In genomic region chr14:90889738-90890137, GRCm38 (mm10) we compare ENCODE assay signal across 17 mouse cellular contexts.
DNase-seq lines count a peak whose midpoint lies in the region; ATAC-seq lines count a peak whose summit lies in the region.
"Had no signal": no experiment of that assay in that cellular context is flagged by ENCODE, and none has a peak within 500 bp of the region (broad histone marks: within the 10 kb centered on the region; RNA-seq: fewer than 3 reads in every experiment).

No protein-coding gene starts in this region.

- WGBS in forebrain, embryonic 16.5 days: 52% methylated on average over 6 of the region's 6 CpGs
- 85% methylated on average over 6 of the region's 6 CpGs for WGBS in forebrain, embryonic 10.5 days

- H3K36me3 ChIP-seq in forebrain, embryonic 16.5 days (ENCODE audit: control insufficient read depth, insufficient read depth): no peaks in the 10 kb centered on the region
- H3K36me3 ChIP-seq in forebrain, embryonic 10.5 days (replicated peaks): no peaks in the 10 kb centered on the region
- H3K36me3 ChIP-seq: G1E; heart, embryonic 15.5 days; liver, embryonic 13.5 days had no signal

- H3K9me3 ChIP-seq in forebrain, embryonic 16.5 days (ENCODE audit: control insufficient read depth, low read length): no peaks in the 10 kb centered on the region
- no peaks in the 10 kb centered on the region for H3K9me3 ChIP-seq in forebrain, embryonic 10.5 days
- H3K9me3 ChIP-seq: heart, embryonic 15.5 days; liver, embryonic 13.5 days had no signal

- intact Hi-C loops in left cerebral cortex, postnatal 4 days (cut with DNase I): no loop called here

- no peak overlapping the region for H3K9ac ChIP-seq in forebrain, embryonic 16.5 days (replicated peaks; ENCODE audit: low read depth, low read length)
- H3K9ac ChIP-seq: heart, embryonic 15.5 days; liver, embryonic 13.5 days had no signal

- H3K4me2 ChIP-seq in forebrain, embryonic 16.5 days (ENCODE audit: low read length): no peak overlapping the region
- H3K4me2 ChIP-seq: heart, embryonic 15.5 days; liver, embryonic 13.5 days; midbrain, embryonic 11.5 days had no signal

- no peak for DNase-seq in forebrain, embryonic 10.5 days (ENCODE audit: extremely low spot score, low spot score)
- peak; percentile 32 for DNase-seq in left cerebral cortex, postnatal 4 days
- DNase-seq in left cerebral cortex, adult 8-10 months (ENCODE audit: low spot score in 2 of 2): no peak
- DNase-seq in right cerebral cortex, postnatal 4 days: peak; percentile 4
- no peak for DNase-seq in right cerebral cortex, postnatal 14 days
- no peak for DNase-seq in thymus, adult 18-20 months
- DNase-seq: heart, adult 2 months; kidney, adult 9 months; liver, embryonic 13.5 days; right cerebral cortex, adult 18-20 months; spleen, adult 18-20 months had no signal

- H3K27me3 ChIP-seq in forebrain, embryonic 16.5 days (replicated peaks; ENCODE audit: control insufficient read depth, insufficient read depth, low read length): no peaks in the 10 kb centered on the region
- no peaks in the 10 kb centered on the region for H3K27me3 ChIP-seq in forebrain, embryonic 10.5 days (ENCODE audit: poor library complexity, severe bottlenecking)
- H3K27me3 ChIP-seq: heart, embryonic 15.5 days; liver, embryonic 13.5 days had no signal

- H3K4me3 ChIP-seq in forebrain, embryonic 16.5 days (replicated peaks; ENCODE audit: low read length): no peak overlapping the region
- no peak overlapping the region for H3K4me3 ChIP-seq in forebrain, embryonic 10.5 days
- H3K4me3 ChIP-seq: heart, adult 2 months; heart, embryonic 15.5 days; liver, embryonic 13.5 days had no signal

- no peaks in the 10 kb centered on the region for H3K4me1 ChIP-seq in forebrain, embryonic 16.5 days (replicated peaks; ENCODE audit: control insufficient read depth, insufficient read depth, low read length)
- H3K4me1 ChIP-seq in forebrain, embryonic 10.5 days: no peaks in the 10 kb centered on the region
- H3K4me1 ChIP-seq: heart, embryonic 15.5 days; liver, embryonic 13.5 days had no signal

- H3K27ac ChIP-seq in forebrain, embryonic 16.5 days (ENCODE audit: low read length): no peak overlapping the region
- H3K27ac ChIP-seq in forebrain, embryonic 10.5 days: no peak overlapping the region
- H3K27ac ChIP-seq: heart, adult 2 months; heart, embryonic 15.5 days; liver, embryonic 13.5 days; macrophage had no signal

- ATAC-seq in forebrain, embryonic 16.5 days: peak; percentile 31; the same call in 1 of the 2 replicates
- ATAC-seq: CD4-positive, CD25-positive, alpha-beta regulatory T cell, adult 4 months had no signal

Comparison
In these comparisons a context has a peak if more than half of its experiments do, and no peak if none do; other contexts are left out.
1. DNase-seq: peak in left cerebral cortex, postnatal 4 days (single experiment) and right cerebral cortex, postnatal 4 days (single experiment); none in forebrain, embryonic 10.5 days (single experiment), left cerebral cortex, adult 8-10 months (0 of 2), right cerebral cortex, postnatal 14 days (single experiment) and thymus, adult 18-20 months (0 of 2).